Mouse (Mus musculus) cerebellum, adult (tissue): ENCODE data around the gene Eif2b5.
A peak's percentile ranks its signal among the peaks of the same experiment; 100 is the strongest.
"Not testable (repeated sequence)": the region's sequence is repeated elsewhere in the genome, so short reads cannot be mapped to it uniquely, and the experiment has no call there.

Source experiments
- ATAC-seq: cut with Nextera tagmentation; 2 replicates; pipeline ENCODE4 v1.9.2; 2017; ENCODE audit warnings: mild to moderate bottlenecking, moderate library complexity, mixed read lengths; ENCODE audit not compliant: insufficient number of reproducible peaks, low FRiP score, low TSS enrichment

The Eif2b5 gene

DNA sequence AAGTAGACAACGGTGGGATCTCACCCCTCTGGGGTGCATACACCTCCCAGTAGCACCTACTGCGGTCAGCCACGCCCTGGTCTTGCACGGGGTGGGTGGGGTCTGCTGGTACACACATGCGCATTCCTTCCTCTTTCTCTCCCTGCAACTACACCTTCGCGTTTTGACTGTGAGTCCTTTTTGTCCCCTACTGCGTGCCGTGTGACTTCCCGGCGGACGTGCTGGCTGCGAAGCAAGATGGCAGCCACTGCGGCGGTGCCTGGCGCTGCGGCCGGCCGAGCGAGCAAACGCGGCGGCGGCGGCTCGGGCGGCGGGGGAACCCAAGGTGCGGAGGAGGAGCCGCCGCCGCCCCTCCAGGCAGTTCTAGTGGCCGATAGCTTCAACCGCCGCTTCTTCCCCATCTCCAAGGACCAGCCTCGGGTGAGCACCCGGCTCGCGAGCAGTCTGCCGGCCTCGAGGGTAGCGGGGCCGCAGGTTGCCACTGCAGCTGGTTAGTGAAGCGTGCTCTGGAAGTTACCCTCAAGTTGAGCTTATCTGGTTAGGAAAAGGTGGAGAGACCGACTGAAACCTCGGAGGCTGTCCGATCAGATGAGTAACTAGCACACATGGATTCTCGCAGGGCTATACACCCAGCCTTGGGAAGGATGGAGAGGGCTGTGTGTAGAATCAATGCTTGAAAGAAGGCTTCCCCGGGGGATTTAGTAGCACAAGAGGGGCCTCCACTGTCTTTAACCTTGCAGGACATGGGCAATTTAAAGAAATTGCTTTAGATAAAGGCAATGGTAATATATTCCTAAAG is at the start of gene Eif2b5:
Gene Eif2b5, plus strand, starts transcription at position 141 of the 799 bp plus-strand sequence.
- ATAC-seq, result peak; percentile 96

- no peak for ATAC-seq
Observed at GRCm38 (mm10) chr16:20451774-20452173, 46.8 kb upstream of the Eif2b5 start.

GRCm38 (mm10) chr16:20454155-20454654 is 44.4 kb upstream of the Eif2b5 start:
- no peak for ATAC-seq

GRCm38 (mm10) chr16:20456106-20456505 is 42.5 kb upstream of the Eif2b5 start:
- ATAC-seq, result no peak

DNA sequence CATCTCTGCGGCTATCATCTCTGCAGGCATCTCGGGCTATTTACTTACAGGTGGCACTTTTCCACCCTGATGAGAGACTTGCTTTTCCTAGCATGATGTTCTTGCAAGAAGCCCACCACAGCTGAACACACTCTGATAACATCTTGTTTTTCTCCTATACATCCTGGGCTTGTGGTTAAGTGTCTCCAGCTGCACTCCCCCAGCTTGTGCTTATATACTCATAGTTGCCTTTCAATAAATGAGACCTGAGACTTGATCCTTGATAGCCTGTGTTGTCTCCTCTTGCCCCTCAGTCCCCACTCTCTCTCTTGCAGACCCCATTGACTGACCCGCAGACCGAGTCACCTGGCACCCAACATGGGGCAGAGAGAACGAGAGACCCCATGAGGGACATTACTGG is 39.9 kb upstream of the Eif2b5 start:
- not testable (repeated sequence) for ATAC-seq

- no peak for ATAC-seq
Observed at GRCm38 (mm10) chr16:20464725-20465124, 33.9 kb upstream of the Eif2b5 start.

DNA sequence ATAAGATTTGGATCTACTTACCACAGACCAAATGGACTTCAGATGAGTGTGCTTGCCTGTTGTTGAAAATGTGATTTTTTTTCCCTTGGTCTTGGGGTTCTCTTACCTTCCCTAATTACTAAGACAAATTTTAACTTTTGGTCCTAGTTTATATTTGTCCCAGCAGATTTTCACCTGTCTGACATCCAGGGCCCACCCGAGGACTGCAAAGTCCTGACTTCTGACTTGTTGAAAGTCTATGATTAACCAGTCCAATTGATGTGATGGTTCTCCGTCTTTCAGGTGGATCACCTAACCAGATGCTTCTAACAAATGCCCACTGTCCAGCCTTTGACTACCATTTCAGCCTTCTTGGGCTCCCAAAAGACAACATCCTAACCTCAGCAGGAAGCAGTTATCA is 27.6 kb upstream of the Eif2b5 start:
- no peak for ATAC-seq

DNA sequence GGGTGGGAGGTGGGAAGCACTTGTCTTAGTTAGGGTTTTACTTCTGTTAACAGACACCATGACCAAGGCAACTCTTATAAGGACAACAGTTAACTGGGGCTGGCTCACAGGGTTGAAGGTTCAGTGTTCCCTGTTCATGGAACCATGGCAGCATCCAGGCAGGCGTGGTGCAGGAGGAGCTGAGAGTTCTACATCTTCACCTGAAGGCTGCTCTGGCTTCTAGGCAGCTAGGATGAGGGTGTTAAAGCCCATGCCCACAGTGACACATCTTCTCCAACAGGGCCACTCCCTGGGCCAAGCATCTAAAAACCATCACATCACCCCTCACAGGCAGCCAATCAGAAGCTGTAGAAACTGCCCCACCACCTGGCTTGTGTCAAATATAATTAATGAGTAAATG is 26.9 kb upstream of the Eif2b5 start:
- no peak for ATAC-seq

DNA sequence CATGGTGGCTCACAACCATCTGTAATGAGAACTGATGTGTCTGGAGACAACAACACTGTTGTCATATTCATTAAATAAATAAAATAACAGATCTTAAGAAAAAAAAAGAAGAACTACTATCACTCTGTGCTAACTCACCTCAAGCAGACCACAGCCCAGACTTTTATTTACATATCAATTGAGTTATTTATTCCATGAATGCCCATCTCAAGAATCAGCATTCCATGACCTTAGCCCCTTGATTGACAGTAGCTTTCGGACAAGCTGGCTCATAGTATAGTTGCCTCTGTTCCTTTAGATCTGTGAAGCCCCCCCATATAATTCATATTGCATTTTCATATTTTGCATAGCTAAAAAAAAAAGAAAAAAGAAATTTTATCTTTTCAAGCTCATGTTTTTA is 24.9 kb upstream of the Eif2b5 start:
- no peak for ATAC-seq

DNA sequence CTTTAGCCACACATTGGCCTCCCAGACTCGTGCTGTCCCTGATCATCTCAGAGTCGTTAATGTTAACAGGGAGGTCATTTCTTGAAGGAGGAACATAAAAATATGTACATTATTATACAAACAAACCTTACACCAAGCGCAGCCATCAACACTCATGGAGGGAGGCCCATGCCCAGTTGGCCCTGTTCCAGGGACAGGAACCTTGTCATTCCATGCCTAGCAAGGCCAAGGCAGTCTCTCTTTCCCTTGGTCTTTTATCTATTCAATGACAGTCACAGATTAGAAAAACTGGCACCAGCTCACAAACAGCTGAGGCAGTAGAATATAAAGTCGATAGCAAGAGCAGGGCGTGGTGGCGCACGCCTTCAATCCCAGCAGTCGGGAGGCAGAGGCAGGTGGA is 24.4 kb upstream of the Eif2b5 start:
- no peak for ATAC-seq

- ATAC-seq, result no peak
Observed at GRCm38 (mm10) chr16:20474786-20475185, 23.8 kb upstream of the Eif2b5 start.

GRCm38 (mm10) chr16:20475335-20475734 is 23.3 kb upstream of the Eif2b5 start:
- ATAC-seq, result no peak

DNA sequence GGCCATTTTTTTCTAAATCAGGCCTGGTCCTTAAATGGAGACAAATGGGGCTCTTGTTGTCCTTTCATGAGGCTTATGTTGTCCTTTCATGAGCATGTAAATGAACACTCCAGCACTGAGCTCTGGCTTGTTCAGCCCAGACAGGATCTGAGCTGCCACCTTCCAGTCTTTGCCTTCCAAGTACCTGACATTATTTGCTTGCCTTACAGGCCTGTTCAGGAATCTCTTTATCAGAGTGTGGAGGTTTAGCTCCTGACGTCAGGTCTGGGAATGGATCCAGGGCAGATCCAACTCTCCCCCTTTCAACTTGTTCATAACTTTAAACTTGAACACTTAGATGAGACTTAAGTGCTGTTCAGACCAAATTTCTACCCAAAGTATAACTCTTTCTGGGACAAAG is 21.8 kb upstream of the Eif2b5 start:
- ATAC-seq, result no peak

DNA sequence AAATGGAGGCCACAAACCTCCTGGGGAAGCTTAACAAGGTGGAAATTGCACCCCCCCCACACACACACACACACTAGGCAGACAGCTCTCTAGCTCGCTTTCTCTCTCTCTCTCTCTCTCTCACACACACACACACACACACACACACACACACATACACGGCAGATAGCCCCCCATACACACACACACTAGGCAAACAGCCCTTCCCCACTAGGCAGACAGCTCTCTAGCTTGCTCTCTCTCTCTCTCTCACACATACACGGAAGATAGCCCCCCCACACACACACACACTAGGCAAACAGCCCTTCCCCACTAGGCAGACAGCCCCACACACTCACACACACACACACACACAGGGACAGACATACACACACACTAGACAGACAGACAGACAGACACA is 21.3 kb upstream of the Eif2b5 start:
- ATAC-seq, result no peak

DNA sequence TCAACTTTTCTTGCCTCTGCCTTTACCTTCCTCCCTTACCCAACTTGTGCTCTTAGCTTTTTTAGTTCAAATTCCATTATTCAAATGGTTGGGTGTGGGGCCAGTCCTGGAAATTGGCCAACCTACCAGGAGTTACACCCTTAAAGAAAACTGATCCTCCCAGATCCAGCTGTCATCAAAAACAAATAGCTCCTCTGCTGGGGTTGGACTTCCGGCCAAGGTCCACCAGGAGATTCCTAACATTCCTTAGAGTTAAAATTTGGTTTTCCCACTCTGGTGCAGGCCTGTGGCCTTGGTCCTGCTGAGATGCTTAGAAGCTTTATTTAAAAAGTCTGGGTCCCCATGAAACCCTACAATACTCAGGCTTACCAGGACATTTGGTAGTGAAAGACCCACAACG is 20.1 kb upstream of the Eif2b5 start:
- no peak for ATAC-seq

DNA sequence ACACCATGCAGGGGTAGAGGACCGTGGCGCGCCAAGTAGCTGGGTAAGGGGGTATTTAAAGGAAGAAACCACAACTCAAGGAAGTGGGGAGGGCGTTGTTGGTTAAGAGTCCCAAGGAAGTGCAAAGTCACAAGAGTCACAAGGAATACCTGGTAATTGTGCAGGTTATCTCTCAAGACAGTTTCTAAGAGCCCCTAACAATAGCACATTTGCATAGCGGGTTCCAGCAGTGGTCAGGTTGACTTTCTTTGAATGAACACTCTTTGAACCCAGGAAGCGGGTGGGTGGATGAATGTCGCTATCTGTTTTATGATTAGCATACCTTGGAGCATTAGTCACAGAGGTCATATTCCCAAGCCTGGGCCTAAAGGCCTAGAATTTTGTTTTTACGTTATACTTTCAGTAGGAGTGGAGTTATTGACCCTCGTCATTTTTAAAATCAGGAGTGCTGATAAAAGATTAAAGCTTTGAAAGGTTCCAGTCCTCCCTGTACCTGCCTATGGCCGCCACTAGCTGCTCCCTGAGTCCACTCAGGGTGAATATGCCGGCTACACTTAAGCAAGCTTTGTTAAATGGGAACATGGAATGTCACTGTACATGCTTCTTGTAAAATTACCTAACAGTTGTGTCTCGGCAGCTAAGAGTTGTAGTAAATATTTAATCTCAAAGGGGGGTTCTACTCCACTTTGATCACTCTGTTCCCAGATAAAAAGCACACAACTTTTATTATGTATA is 19.4 kb upstream of the Eif2b5 start:
- not testable (repeated sequence) for ATAC-seq

DNA sequence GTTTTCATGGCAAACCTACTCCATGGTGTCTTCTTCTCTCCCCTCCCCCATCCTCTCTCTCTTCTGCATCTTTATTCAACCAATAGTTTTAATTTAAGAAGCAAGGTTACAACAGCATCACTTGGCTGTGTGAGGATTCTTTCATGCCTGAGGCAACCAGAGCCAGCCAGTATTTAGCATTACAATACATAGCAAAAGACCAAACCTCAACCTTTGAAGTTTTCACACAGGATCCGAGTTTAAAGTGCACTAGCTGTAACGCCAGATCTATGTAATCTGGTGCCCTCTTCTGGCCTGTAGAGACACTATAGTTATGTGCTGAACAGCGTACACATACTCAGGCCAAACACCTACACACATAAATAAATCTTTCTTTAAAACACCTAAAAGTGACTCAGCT is 18.5 kb upstream of the Eif2b5 start:
- ATAC-seq, result no peak

- ATAC-seq, result no peak
Observed at GRCm38 (mm10) chr16:20481746-20482145, 16.9 kb upstream of the Eif2b5 start.

DNA sequence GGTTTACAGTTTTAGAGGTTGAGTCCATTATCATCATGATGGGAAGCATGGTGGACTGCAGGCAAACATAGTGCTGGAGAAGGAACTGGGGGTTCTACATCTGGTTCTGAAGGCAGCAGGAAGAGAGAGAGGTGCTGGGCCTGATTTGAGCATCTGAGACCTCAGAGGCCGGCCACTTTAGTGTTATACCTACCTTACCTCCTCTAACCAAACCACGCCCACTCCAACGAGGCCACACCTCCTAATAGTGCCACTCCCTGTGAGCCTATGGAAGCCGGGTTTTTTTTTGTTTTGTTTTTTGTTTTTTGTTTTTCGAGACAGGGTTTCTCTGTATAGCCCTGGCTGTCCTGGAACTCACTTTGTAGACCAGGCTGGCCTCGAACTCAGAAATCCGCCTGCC is 14.9 kb upstream of the Eif2b5 start:
- not testable (repeated sequence) for ATAC-seq

DNA sequence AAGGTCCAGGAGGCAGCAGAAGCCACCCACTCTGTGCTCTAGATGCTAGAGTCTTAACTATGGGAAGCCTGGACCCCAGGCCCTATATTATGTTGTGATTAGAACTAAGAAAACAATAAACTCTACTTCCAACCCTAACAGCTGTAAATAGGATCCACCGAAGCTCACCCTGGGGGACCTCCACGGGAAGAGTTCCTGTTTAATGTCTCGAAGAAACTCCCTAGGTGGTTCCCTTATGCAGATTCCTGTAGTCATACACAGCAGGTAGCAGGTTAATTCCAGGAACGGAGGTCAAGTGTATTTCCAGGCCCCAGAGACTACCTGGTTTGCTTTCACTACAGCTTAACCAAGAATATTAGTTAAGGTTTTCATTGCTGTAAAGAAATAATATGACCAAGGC is 13.6 kb upstream of the Eif2b5 start:
- ATAC-seq, result no peak

DNA sequence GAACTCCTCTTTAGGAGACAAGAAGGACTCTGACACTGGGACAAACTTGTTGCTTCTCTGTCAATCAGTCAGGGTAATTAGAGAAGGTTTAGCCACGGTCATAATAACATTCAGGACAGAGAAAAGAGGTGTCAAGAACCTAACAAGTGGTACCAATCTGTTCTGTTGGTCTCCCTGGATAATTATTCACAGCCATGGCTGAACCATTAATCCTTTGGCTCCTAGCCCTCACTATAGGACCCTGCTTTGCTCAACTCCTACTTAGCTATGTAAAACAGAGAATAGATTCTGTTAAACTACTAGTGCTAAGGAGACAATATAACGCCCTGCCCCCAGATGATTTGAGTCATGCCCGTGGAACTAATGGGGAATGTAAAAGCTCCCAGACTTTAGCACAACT is 12.6 kb upstream of the Eif2b5 start:
- ATAC-seq, result no peak

DNA sequence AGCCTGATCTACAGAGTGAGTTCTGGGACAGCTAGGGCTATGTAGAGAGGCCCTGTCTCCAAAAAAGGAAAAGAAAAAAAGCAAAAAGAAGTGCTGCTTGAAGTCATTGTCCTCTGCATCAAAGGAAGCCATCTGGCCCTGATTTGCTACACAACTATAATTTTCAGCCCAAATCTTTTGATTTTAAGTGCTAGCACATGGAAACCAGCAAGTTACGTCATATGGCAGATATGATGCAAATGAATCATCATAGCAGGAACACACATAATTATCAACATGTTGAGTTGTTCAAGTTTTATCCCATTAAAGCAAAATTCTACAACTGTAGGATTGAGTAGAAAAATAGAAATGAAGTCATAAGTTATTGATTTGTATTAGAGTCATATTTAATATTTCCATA is 10.5 kb upstream of the Eif2b5 start:
- no peak for ATAC-seq
